Mouse (Mus musculus) brain, embryonic 14.5 days (tissue): ENCODE data around the gene Zmynd19.

Experiments
- CTCF ChIP-seq: fragments of 200-500 bp; IDR thresholded peaks from 2 replicates; pipeline ENCODE4 v1.5.1; 2012; ENCODE audit warnings: inconsistent platforms, mild to moderate bottlenecking, moderate library complexity, borderline replicate concordance; ENCODE audit not compliant: insufficient read depth, insufficient read length; ENCODE audit errors: extremely low read depth
- POLR2A ChIP-seq: fragments of 200-500 bp; IDR thresholded peaks from 2 replicates; pipeline ENCODE4 v1.6.1; 2012; ENCODE audit warnings: mild to moderate bottlenecking, inconsistent platforms, borderline replicate concordance; ENCODE audit not compliant: poor library complexity, insufficient read depth, insufficient read length, severe bottlenecking; ENCODE audit errors: extremely low read depth

DNA sequence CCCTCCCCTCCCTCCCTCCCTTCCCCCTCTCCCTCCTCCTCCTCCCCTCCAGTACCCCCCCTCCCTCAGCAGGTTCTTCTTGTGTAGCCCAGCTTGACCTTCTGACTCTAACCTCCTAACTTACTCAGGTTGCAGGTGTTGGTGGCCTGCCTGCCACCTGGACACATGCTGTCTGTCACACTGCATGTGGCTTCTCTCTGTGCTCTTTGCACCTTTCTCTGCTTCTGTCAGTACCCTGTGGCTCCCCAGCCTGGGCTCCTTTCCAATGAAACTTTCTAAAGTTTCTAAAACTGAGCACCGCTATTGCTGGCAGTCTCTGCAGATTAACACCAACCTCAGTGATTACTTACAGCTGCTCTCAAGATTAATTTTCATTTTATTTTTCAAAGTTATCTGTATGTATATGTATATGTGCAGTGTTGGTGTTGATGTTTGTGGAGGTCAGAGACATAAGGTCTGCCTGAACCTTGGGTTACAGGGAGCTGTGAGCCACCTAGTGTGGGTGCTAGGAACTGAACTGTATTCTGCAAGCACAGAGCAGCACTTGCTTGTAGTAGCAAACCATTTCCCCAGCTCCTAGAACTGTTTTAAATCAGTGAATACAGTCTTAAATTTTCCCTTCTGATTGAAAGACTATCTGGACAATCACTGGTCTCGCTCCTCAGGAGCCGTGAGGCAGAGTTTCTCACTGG, 51.1 kb downstream of the Zmynd19 start:
- TF ChIP-seq CTCF, result peak; percentile 62; the same call in 1 of the 2 replicates
- no peak for TF ChIP-seq POLR2A
